Mouse (Mus musculus): Measurements from ENCODE around the gene Macrod2.
"Not testable (repeated sequence)": the region's sequence is repeated elsewhere in the genome, so short reads cannot be mapped to it uniquely, and the experiment has no call there.

The Macrod2 gene

DNA sequence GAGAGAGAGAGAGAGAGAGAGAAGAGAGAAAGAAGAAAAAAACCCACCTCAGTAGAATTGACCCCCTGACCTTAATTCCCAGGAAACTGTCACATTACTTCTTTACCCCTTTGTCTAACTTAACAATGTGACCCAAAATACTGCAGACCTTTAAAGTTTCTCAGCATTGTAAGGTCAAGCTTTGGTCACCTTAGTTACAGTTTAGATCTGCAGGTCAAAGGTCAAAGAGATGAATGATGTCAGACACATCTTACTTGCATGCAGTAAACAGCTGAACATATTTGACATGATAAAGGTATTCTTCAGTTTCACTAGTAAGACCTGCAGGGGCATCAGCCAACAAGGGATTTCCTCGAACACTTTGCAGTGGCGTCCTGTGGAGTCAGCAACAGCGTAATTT lies 309.0 kb downstream of the Macrod2 start:
- DNase-seq = no peak

DNA sequence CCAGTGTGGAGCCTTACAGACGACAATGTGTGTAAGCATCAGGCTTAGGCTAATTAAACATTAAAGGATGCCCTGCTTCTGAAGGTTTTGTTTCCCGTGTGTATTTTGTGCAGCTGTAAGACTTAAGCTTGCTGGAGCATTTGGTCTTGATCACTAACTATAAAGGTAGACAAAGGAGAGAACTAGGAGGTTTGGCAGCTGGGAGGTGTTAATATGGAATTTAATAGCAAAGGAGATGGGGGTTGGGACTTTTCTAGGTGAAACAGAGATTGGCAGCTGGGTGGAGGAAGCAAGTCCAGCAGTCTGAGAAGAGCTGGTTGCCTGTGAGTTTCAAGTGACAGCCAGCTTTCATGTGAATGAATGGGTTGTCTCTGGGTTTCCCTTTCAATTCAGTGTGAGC lies 310.2 kb downstream of the Macrod2 start:
- no peak for DNase-seq

DNA sequence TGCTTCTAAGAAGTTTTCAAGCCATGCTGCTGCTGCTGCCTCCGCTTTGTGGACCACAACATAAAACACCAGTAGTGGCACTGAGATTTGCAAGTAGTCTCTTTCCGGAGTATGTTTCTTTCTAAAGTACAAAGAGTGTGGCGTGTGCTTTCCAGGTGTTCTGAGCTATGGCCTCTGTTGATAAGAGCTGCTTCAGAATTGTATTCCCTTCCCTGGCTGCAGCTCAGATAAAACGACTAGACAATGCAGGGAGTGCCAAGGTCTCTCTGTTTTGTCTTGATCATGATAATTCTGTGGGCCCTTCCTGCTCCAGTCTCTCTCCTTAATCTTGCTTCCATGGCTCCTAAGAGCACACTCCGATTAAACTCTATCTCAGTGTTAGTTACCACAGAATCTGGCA lies 312.4 kb downstream of the Macrod2 start:
- DNase-seq = no peak

DNA sequence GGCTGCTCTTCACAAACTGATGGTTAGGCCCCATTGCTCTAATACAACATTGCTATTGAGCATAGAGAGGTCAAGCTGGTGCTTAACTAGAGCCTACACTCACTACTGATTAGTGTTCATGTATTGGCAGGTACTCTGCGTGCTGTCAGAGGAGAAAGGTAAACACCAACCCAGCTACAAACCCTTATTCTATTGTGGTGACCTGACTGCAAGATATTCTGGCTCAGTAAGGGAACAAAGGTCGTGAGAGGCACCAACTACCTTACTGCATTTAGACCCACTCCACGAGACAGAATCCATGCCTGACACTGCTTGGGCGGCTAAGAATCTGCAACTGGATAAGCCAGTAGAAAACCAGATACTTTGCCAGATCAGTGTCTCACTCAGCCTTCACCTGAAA lies 320.7 kb downstream of the Macrod2 start:
- DNase-seq = no peak

DNA sequence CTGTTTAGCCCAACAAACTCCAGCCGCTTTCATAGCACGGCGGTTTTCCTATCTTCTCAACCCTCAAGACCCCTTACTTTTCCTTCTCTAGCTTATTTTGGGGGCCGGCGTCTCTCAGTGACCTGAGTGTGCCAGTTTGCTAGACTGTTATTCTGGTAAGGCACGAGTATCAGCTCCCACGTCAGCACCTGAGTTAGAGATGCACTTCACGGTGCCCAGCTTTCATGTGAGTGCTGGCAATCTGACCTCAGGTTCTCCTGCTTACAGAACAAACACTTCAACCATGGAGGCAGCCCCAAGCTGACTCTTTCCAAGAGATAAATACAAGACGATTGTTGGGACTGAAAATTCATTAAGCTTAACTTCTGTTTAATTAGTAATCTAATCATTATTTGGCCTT lies 322.3 kb downstream of the Macrod2 start:
- DNase-seq = no peak

DNA sequence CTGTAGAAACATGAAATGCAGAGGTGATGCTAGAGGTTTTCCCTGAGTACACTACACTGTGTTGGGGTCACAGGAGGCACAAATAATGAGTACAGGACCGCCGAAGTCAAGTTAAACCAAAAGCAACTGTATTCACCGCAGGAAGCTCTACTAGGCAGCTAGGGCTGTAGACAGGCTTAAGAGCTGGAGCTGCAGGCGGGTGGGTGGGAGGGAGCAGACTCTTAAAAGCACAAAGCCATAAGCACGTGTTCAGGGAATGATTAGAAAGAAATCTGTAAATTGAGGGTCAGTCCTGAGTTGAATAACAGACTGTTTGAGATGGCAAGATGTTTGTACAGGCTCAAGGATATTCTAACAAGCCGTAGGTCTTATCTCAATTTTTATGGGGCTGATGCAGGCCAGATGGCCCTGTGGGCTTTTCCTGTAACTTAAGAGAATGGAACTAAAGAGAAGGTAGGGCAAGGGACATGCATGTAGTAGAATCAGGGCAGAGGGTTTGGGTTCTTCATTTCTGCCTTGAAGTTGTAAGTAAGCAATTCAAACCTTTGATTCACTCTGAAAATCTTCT lies 337.6 kb downstream of the Macrod2 start:
- DNase-seq = no peak

- DNase-seq = no peak
These were observed 345.4 kb downstream of the Macrod2 start for GRCm38 (mm10) chr2:140740511-140740910.

DNA sequence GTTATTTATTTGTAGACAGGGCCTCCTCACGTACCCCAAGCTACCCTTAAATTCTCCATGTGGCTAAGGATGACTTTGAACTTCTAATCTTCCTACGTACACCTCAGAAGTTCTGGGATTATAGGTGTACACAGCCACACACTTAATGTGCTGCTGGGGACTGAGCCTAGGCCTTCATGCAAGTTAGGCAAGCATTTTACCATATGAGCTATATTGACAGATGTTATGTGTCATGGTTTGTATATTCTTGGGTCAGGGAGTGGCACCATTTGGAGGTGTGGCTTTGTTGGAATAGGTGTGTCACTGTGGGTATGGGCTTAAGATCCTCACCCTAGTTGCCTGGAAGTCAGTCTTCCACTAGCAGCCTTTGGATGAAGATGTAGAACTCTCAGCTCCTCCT lies 347.8 kb downstream of the Macrod2 start:
- DNase-seq = not testable (repeated sequence)

DNA sequence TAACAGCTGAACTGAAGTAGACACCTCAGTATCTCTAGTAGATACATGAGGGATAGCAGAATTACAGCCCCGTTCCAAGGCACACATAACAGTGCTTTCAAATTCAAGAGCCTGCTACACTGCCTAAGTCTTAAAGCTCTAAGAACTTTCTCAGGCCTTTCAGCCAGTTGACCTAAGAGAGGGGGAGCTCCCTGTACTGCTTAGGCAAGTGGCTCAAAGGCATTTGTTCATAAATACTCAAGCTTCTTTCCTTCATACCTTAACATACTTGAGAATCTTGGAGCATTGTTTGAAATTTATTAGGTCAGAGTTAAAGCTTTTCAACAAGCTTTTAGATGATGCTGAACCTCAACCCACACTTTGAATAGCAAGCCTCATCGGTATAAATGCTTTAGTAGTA lies 363.8 kb downstream of the Macrod2 start:
- DNase-seq = no peak

DNA sequence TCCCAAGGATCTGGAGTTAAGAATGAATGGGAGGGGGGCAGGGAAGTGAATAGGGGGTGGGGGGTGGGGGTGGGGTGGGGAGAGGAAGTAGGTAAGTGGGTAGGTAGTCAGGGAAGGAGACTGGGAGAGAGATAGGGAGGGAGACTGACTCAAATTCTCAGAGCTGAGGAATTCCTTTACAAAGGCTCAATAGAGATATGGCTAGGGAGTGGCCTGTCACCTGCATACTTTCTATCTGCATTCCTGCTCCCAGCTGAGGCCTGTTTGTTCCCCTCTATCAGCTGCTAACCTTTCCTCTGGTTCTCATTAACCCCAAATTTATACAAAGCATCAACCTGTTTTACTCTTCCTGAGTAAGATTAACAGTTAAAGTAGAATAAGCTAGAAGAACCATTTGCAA lies 364.6 kb downstream of the Macrod2 start:
- no peak for DNase-seq

GRCm38 (mm10) chr2:140760137-140760536 lies 365.0 kb downstream of the Macrod2 start:
- no peak for DNase-seq

- no peak for DNase-seq
These were observed 368.2 kb downstream of the Macrod2 start for GRCm38 (mm10) chr2:140763076-140763891.

GRCm38 (mm10) chr2:140769473-140769872 lies 374.4 kb downstream of the Macrod2 start:
- no peak for DNase-seq

- no peak for DNase-seq
These were observed 377.7 kb downstream of the Macrod2 start for GRCm38 (mm10) chr2:140772825-140773224.

- DNase-seq = no peak
These were observed 378.3 kb downstream of the Macrod2 start for GRCm38 (mm10) chr2:140773456-140773855.

DNA sequence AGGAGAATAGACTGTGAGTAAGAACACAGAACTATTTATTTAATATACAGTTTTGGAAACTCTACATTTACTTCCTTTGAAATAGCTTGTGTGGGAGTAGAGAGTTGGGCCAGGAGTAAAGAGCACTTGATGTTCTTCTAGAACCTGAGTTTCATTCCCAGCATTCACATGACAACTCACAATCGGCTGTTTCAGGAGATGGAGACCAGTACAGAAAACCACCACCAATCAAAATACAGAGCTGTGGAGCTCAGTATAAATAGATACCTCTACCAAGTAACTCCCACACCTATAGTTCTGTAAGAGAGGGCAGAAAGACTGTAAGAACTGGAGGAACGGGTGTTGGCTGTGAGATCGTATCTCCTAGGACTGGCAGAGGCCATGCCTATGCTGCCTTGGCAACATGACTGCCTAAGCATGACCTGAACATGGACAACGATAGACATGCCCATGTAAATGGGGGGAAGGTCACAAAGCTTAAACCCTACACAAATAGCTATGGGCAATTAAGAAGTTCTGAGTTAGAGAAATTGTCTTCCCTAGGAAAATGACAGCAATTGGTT lies 379.8 kb downstream of the Macrod2 start:
- no peak for DNase-seq

GRCm38 (mm10) chr2:140775448-140776101 lies 380.5 kb downstream of the Macrod2 start:
- no peak for DNase-seq

DNA sequence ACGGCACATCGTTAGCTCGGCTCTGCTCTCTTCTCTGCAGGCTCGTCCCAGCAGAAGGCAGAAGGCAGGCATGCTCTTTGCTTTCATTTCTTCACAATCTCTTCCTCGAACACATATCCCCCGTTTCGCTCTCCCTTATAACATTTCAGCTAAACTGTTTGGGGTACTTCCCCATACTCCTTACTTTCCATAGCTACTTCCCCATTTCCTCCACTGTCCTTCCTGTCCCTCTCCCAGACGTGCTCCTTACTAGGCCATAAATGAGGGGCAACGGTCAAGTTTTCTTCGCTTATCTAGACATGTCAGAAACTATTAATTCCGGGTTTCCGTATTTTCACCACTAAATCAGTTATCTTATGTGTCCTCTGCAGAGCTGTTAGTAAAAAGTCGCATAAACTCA lies 383.1 kb downstream of the Macrod2 start:
- no peak for DNase-seq

DNA sequence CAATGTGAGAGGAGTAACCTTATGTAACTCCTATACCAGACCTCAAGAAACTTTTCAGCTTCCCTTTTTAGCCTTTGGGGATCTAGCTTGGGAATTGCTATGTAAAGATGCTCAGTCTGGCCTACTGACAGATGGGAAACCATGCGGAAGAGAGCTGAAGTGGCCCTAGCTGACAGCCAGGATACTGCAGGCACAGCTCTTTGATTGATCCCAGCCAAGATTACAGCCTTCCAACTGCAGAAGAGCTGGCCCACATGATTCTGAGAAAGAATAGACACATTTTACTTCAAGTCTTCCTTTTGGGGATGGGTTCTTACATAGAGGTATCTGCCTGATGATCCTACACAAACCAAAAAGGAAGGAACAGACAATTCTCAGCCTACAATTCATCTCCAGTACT lies 387.9 kb downstream of the Macrod2 start:
- DNase-seq = no peak

GRCm38 (mm10) chr2:140784626-140785025 lies 389.5 kb downstream of the Macrod2 start:
- no peak for DNase-seq

- no peak for DNase-seq
These were observed 395.3 kb downstream of the Macrod2 start for GRCm38 (mm10) chr2:140790363-140790762.

DNA sequence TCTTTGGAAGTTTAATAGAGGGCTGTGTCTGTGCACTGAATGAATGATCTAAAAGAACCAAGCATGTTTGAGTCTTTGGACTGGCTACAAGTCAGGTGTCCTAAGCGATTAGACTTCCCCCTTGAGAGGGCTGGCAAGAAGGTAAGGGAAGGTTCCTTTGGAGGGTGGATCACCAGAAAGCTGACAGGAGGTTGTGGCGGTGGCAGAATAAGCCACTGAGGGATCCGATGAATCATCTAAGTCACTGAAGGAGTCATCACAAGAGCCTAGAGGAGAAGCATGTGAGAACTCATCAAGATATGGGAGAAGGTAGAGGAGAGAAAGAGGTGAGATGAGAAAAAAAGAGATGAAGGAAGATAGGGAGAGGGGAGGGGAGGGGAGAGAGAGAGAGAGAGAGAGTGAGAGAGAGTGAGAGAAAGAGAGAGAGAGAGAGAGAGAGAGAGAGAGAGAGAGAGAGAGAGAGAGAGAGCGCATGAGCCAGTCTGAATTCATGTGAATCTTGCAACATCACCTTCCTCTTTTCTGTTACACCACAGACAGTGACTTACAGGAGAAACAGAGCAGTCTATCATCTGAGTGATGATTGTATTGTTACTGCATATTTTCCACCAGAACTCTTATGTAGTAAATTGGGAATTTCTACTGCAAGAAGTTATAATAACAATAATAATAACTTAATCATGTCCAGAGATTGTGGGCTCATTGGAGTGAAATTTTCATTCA lies 398.9 kb downstream of the Macrod2 start:
- DNase-seq = no peak

GRCm38 (mm10) chr2:140811693-140812092 lies 416.6 kb downstream of the Macrod2 start:
- DNase-seq = no peak

Measured in kidney, adult 18-20 months (tissue).